Mouse (Mus musculus) forebrain, postnatal 0 days (tissue): ENCODE data around the gene BC028528. TPM values are rescaled to one million over a fixed set of nuclear protein-coding genes. Genes with fewer than 3 reads are reported as not detected.

Experiments
- ATAC-seq: fragments of 200-750 bp; cut with Nextera tagmentation; 2 replicates; pipeline ENCODE4 v1.8.0; 2017; ENCODE audit warnings: mild to moderate bottlenecking, moderate library complexity
- DNase-seq: peaks from one replicate; pipeline ENCODE4 v3.0.0-alpha.2; 2015
- H3K27ac ChIP-seq: fragments of 300-500 bp; sonication (generic); 2 replicates; pipeline ENCODE4 v1.5.1; 2014; ENCODE audit warnings: low read depth, mild to moderate bottlenecking, antibody characterized with exemption, low read length, moderate library complexity, mixed read lengths
- H3K27me3 ChIP-seq: fragments of 300-500 bp; sonication (generic); 2 replicates; pipeline ENCODE4 v1.6.1; 2014; ENCODE audit warnings: mild to moderate bottlenecking, low read length, mixed read lengths; ENCODE audit not compliant: insufficient read depth
- H3K36me3 ChIP-seq: fragments of 300-500 bp; sonication (generic); 2 replicates; pipeline ENCODE4 v1.6.1; 2014; ENCODE audit warnings: mild to moderate bottlenecking, moderate library complexity; ENCODE audit not compliant: insufficient read depth
- H3K4me1 ChIP-seq: fragments of 300-500 bp; sonication (generic); 2 replicates; pipeline ENCODE4 v1.6.1; 2014; ENCODE audit warnings: antibody characterized with exemption; ENCODE audit not compliant: insufficient read depth
- H3K4me2 ChIP-seq: fragments of 300-500 bp; sonication (generic); 2 replicates; pipeline ENCODE4 v1.6.1; 2014; ENCODE audit warnings: low read depth, mild to moderate bottlenecking, moderate library complexity
- H3K4me3 ChIP-seq: fragments of 300-500 bp; sonication (generic); 2 replicates; pipeline ENCODE4 v1.5.1; 2014; ENCODE audit warnings: low read depth, low read length, mixed read lengths
- H3K9ac ChIP-seq: fragments of 300-500 bp; sonication (generic); 2 replicates; pipeline ENCODE4 v1.6.1; 2014; ENCODE audit warnings: mild to moderate bottlenecking
- H3K9me3 ChIP-seq: fragments of 300-500 bp; sonication (generic); 2 replicates; pipeline ENCODE4 v1.6.1; 2016; ENCODE audit warnings: low read length
- CTCF ChIP-seq: sonication (generic); IDR thresholded peaks from 2 replicates; pipeline ENCODE4 v1.5.1; 2016; ENCODE audit warnings: antibody characterized with exemption, control low read depth, low read depth
- WGBS: fragments of 180-500 bp; shearing (Covaris S2); extraction: QIAGEN DNeasy Blood & Tissue Kit; methylation state at CpG from one replicate; pipeline ENCODE4 v1.1.7; 2014; 5-methylcytosine and 5-hydroxymethylcytosine counted together
- polyA plus RNA-seq: library from polyadenylated mRNA; unstranded; fragments of >200 nt; fragmentation: Nextera tagmentation; extraction: Ambion mirVana; gene quantifications from 2 replicates; pipeline ENCODE4 v1.2.1, GENCODE M21; 2015
- total RNA-seq: library from RNA; depleted of rRNA; stranded (reverse); fragments of >200 nt; gene quantifications from 2 replicates; pipeline ENCODE4 v1.2.3, GENCODE M21; 2014; rRNA removed

BC028528 gene
- total and polyA plus RNA-seq, 2 experiments from 2014 or later: 5.7 to 18.4 TPM

DNA sequence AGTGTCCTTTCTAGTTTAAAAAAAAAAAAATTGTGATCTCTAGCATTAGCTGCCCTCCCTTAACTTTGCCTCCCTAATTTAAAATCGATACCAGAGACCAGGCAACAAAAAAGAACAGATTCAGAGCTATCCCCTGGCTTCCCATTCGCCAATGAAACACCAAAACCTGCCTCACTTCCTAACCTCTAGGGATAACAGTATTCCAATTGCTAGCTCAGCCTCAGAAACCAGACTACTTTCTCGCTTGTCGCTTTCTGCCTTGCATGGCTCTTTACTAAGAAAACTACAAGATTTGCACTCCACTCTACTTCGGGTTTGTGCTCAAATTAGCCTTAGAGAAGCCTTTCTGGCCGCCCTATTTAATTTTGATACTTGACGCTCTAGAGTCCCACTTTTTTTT lies 35.7 kb downstream of the BC028528 start:
- peak; percentile 19; the same call in 1 of the 2 replicates for ATAC-seq
- 21% methylated on average over 7 of the region's 7 CpGs for WGBS
- DNase-seq: no peak

DNA sequence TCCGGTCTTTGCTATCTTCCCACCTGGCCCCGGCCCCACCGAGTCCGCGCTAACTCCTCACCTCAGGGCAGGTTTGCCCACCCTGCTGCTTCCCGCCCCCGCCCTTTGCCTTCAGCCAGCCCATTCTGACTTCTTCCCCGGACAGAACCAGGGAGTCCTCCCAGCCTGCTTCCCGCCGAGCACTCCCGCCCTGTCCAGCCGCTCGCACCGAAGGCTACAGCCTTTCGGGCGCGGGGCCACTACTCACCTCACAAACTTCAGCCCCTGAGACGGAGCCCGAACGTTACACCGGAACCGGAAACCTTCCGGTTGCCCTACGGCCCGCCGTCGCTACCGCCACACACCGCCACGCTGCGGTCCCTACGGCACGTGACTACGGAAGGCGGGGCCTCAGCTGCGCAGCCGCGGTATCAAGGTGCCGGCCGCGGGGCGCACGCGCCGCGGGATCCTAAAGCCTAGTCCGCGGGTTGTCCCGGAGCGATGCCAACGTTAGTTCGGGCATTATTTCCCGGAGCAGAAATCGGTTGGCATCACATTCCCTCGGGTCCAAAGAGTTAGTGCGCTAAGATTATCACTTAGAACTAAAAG lies 36.2 kb downstream of the BC028528 start, which contains the start of gene Prpf3:
Prpf3 (minus strand) TSS at position 384 of the 588 bp plus-strand sequence.
- DNase-seq: peak; percentile 95
- H3K4me1 ChIP-seq: no peaks in the 10 kb centered on the region
- 2% methylated on average over 54 of the region's 56 CpGs for WGBS
- H3K36me3 ChIP-seq: peaks cover 19% of the 10 kb centered on the region
- H3K9ac ChIP-seq: peak within 1 kb of the TSS; percentile 66
- no peak within 1 kb of the TSS; the same call in 1 of the 2 replicates for H3K27ac ChIP-seq
- no peaks in the 10 kb centered on the region for H3K9me3 ChIP-seq
- 0 out of 2 replicates have a peak, but pooled peaks have one; percentile 25 for TF ChIP-seq CTCF
- peak within 1 kb of the TSS; percentile 78 for H3K4me2 ChIP-seq
- H3K27me3 ChIP-seq: no peaks in the 10 kb centered on the region
- ATAC-seq: peak; percentile 100
- H3K4me3 ChIP-seq: peak within 1 kb of the TSS; percentile 88

More for the DNA sequence above, 35.7 kb downstream of the BC028528 start:
- Histone ChIP-seq H3K4me3 (peak overlapping the region; percentile 88), H3K36me3 (peaks cover 14% of the 10 kb centered on the region), H3K9me3 (no peaks in the 10 kb centered on the region), H3K27ac (no peak overlapping the region; the same call in 1 of the 2 replicates), H3K9ac (peak overlapping the region; percentile 66), H3K27me3 (no peaks in the 10 kb centered on the region), H3K4me1 (no peaks in the 10 kb centered on the region), H3K4me2 (peak overlapping the region; percentile 78)
- no peak for TF ChIP-seq CTCF

DNA sequence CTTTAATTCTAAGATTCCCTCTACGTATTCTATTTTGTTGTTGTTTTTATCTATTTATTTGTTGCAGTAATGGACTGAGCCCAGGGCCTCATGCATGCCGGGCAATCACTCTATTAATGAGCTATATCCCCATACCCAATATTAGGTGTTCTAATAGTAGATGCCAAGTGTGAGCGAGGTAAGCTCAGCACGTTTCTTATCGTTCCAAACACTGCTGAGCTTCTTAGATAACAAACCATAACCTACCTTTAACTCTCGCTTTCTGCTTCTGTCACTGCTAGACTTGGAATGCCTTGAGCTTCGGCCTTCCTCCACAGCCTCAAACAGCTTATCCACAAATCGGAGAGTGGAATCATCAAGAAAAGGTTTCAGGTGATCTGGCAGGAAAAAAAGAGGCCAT lies 40.5 kb downstream of the BC028528 start:
- TF ChIP-seq CTCF: no peak
- Histone ChIP-seq H3K27ac (no peak overlapping the region), H3K4me1 (no peaks in the 10 kb centered on the region), H3K9me3 (no peaks in the 10 kb centered on the region), H3K4me2 (no peak overlapping the region), H3K36me3 (peaks cover 58% of the 10 kb centered on the region), H3K9ac (no peak overlapping the region), H3K4me3 (no peak overlapping the region), H3K27me3 (no peaks in the 10 kb centered on the region)
- ATAC-seq (no peak), DNase-seq (no peak)
- 97% methylated on average over 8 of the region's 8 CpGs for WGBS

DNA sequence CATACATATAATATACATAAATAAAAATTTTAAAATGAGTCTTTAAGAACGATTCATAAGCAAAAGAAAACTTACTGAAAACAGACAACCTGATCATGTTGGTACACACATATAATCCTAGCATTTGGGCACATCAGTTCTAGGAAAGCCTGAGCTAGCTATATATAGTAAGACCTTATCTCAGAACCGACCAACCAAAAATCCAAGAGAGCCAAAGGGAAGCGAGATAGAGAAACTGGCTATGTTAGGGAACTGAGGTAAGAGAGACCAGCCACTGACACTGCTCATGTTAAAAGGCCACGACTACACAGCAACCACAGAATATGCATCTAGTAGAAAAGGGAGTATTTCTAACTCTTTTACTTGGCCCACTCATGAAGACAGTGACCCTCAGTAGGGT lies 41.2 kb downstream of the BC028528 start:
- Histone ChIP-seq H3K36me3 (peaks cover 65% of the 10 kb centered on the region), H3K9ac (no peak overlapping the region)

DNA sequence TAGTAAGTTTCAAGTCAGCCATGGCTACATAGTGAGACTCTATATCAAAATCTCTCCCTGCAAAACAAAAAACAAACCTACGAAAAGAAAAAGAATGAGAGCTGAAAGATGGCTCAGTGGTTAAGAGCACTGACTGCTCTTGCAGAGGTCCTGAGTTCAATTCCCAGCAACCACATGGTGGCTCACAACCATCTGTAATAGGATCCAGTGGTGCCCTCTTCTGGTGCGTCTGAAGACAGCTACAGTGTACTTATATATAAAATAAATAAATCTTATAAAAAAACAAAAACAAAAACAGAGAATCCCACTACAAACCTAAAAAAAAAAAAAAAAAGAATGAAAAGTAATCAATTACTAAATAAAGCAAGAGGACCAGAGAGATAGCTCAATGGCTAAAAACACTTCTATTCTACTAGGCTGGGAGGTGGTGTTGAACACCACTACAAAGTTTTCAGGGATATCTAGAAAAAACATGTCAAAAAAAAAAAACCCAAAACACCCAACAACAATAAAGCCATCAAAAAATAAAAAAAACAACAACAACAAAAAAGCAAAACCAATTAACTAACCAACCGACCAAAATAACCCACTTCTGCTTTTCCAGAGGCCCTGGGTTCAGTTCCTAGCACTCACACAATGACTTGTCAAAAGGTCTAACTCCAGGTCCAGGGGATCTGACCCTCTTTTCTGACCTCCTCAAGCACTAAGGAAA lies 49.1 kb downstream of the BC028528 start:
- Histone ChIP-seq H3K9me3 (no peaks in the 10 kb centered on the region), H3K9ac (no peak overlapping the region), H3K27ac (no peak overlapping the region), H3K4me3 (no peak overlapping the region), H3K4me2 (no peak overlapping the region), H3K36me3 (peaks cover 74% of the 10 kb centered on the region), H3K4me1 (no peaks in the 10 kb centered on the region), H3K27me3 (no peaks in the 10 kb centered on the region)
- TF ChIP-seq CTCF: no peak
- 84% methylated on average over 3 of the region's 3 CpGs for WGBS
- no peak for ATAC-seq
- DNase-seq: no peak

More for the DNA sequence above, 41.2 kb downstream of the BC028528 start:
- Histone ChIP-seq H3K4me2 (no peak overlapping the region), H3K9me3 (no peaks in the 10 kb centered on the region), H3K4me1 (no peaks in the 10 kb centered on the region), H3K4me3 (no peak overlapping the region), H3K27me3 (no peaks in the 10 kb centered on the region), H3K27ac (no peak overlapping the region)
- ATAC-seq: no peak
- 85% methylated on average over 4 of the region's 4 CpGs for WGBS
- DNase-seq: no peak
- TF ChIP-seq CTCF: no peak

DNA sequence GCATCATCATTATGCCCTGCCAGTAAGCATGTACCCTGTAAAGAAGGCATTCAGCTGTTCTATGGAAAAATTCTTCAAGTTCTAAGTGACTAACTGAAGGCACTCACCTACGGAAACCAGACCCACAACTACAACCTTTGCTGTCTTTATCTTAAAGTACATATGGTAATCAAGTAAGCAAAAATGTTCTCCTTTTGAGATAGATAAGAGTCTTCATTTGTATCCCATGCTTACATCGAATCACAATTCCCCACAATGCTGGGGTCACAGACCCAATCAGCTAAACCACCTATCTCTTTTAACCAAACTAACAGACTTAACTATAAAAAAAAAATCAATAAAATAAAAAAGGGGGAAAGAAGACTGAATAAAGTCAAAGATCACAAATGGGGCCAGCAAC lies 52.6 kb downstream of the BC028528 start:
- no peak for TF ChIP-seq CTCF
- H3K27ac ChIP-seq: no peak overlapping the region
- no peak overlapping the region for H3K9ac ChIP-seq
- peaks cover 57% of the 10 kb centered on the region for H3K36me3 ChIP-seq
- no peaks in the 10 kb centered on the region for H3K4me1 ChIP-seq
- no peak overlapping the region for H3K4me2 ChIP-seq
- H3K9me3 ChIP-seq: no peaks in the 10 kb centered on the region
- no peak for ATAC-seq
- no peak overlapping the region for H3K4me3 ChIP-seq
- no peaks in the 10 kb centered on the region for H3K27me3 ChIP-seq
- DNase-seq: no peak
- WGBS: 97% methylated on average over 2 of the region's 2 CpGs

Other genes with a start within 250 kb of the BC028528 start
- gene Mcl1, start 233.2 kb downstream of the BC028528 start, total RNA-seq: 131 and 137 TPM in 2 replicates
- 42.9 and 46.6 TPM in 2 replicates for gene Mcl1, start 233.2 kb downstream of the BC028528 start, polyA plus RNA-seq
- 0.81 and 1.8 TPM in 2 replicates for gene Adamtsl4, start 204.1 kb downstream of the BC028528 start, total RNA-seq
- gene Adamtsl4, start 204.1 kb downstream of the BC028528 start, polyA plus RNA-seq: 0.67 and 2.0 TPM in 2 replicates
- 3.3 and 4.8 TPM in 2 replicates for gene Ecm1, start 152.4 kb downstream of the BC028528 start, total RNA-seq
- 8.3 and 8.7 TPM in 2 replicates for gene Ecm1, start 152.4 kb downstream of the BC028528 start, polyA plus RNA-seq
- gene Tars2, start 131.8 kb downstream of the BC028528 start, total RNA-seq: 40.2 and 52.6 TPM in 2 replicates
- gene Tars2, start 131.8 kb downstream of the BC028528 start, polyA plus RNA-seq: 36.5 and 41.2 TPM in 2 replicates
- gene Rprd2, start 73.1 kb downstream of the BC028528 start, total RNA-seq: 32.2 and 43.7 TPM in 2 replicates
- gene Rprd2, start 73.1 kb downstream of the BC028528 start, polyA plus RNA-seq: 17.2 and 21.0 TPM in 2 replicates
- gene Prpf3, start 36.1 kb downstream of the BC028528 start, total RNA-seq: 14.3 and 14.4 TPM in 2 replicates
- gene Prpf3, start 36.1 kb downstream of the BC028528 start, polyA plus RNA-seq: 19.3 and 24.9 TPM in 2 replicates
- gene Mrps21, start 20.5 kb downstream of the BC028528 start, total RNA-seq: 113 and 193 TPM in 2 replicates
- gene Mrps21, start 20.5 kb downstream of the BC028528 start, polyA plus RNA-seq: 251 and 296 TPM in 2 replicates
- 3.4 and 5.9 TPM in 2 replicates for gene Ciart, start 9.8 kb downstream of the BC028528 start, total RNA-seq
- 8.2 and 11.2 TPM in 2 replicates for gene Ciart, start 9.8 kb downstream of the BC028528 start, polyA plus RNA-seq
- gene Aph1a, start 2.0 kb upstream of the BC028528 start, total RNA-seq: 59.3 and 77.2 TPM in 2 replicates
- 44.3 and 46.0 TPM in 2 replicates for gene Aph1a, start 2.0 kb upstream of the BC028528 start, polyA plus RNA-seq
- 5.0 and 9.4 TPM in 2 replicates for gene Car14, start 12.7 kb upstream of the BC028528 start, total RNA-seq
- gene Car14, start 12.7 kb upstream of the BC028528 start, polyA plus RNA-seq: 11.2 and 12.8 TPM in 2 replicates
- 27.5 and 34.4 TPM in 2 replicates for gene Anp32e, start 37.2 kb upstream of the BC028528 start, total RNA-seq
- gene Anp32e, start 37.2 kb upstream of the BC028528 start, polyA plus RNA-seq: 84.1 and 109 TPM in 2 replicates
- gene Plekho1, start 104.0 kb upstream of the BC028528 start, total RNA-seq: 93.5 and 135 TPM in 2 replicates
- 51.8 and 60.1 TPM in 2 replicates for gene Plekho1, start 104.0 kb upstream of the BC028528 start, polyA plus RNA-seq
- 59.5 and 60.5 TPM in 2 replicates for gene Vps45, start 166.5 kb upstream of the BC028528 start, total RNA-seq
- gene Vps45, start 166.5 kb upstream of the BC028528 start, polyA plus RNA-seq: 65.1 and 68.3 TPM in 2 replicates
- gene Otud7b, start 212.5 kb upstream of the BC028528 start, total RNA-seq: 6.2 and 13.5 TPM in 2 replicates
- gene Otud7b, start 212.5 kb upstream of the BC028528 start, polyA plus RNA-seq: 5.7 and 8.8 TPM in 2 replicates